Mouse (Mus musculus) kidney, adult 11 months (tissue): ENCODE data around the gene Gm21969.

Experiments used
- DNase-seq: peaks from one replicate; pipeline ENCODE4 v3.0.0; 2022

Gm21969 gene

DNA sequence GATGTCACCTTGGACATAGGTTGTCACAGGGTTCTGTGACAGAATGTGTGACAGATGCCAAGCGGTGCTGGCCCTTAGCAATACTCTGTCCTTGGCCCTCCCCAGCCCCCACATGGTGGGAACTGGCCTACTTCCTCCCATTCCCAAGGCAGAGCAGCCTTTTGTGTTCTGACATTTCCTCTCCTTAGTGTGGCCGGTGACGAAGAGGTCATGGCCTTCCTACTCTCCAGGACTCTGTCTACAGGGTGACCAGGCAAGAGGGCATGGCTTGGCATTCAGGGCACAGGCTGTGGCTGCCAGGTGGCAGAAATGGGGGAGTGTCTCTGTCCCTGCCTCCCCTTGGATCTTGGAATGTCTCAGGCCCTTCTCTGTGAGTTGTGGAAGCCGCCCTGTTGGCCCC, 15.6 kb upstream of the Gm21969 start:
- DNase-seq: peak; percentile 51

DNA sequence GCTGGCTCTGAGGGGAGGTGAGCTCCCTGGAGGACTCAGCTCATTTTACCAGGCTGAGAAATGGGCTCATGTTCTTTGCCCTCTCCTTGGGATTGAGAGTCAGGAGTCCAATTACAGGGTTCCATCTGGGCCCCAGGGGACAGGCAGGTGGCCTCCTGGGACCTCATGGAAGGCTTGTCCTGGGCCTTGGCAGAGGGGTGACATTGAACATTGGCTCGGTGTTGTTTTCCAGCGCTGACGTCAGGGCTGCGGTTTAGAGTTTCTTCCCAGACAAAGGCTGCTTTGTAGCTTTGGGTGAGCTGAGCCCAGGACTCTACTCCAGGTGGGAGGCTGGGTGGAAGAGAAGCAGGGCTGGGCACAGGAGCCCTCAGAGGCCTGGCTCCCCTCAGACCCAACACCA, 15.2 kb upstream of the Gm21969 start:
- DNase-seq: no peak

DNA sequence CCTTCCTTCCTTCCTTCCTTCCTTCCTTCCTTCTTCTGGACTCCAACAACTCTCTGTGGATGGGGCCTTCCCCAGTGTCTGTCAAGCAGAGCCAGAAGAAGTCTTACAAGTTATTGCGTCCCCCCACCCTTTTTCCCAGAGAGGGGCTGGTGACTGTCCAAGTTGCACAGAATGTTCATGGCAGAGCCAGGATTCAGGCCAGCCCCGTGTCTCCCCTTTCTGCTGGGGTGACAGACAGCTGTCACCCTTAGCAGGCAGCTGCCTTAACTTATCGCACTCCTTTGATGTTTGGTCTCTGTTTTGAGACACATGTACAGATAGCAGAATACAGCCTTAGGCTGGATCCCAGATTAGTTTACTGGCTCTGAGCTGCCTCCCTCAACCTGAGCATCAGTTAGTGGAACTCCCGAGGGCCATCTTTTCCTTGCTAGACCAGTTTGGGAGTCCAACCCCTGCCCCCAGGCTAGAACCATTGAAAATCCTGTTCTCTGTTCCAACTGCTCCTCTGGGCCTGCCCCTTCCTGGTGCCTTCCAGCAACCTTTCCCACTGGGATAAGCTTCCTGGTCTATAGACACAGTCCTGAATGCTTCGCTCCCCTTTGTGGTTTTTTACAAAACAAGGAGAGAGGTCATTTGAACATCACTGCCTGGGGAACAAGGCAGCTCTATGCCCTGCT, 13.5 kb upstream of the Gm21969 start:
- no peak for DNase-seq

DNA sequence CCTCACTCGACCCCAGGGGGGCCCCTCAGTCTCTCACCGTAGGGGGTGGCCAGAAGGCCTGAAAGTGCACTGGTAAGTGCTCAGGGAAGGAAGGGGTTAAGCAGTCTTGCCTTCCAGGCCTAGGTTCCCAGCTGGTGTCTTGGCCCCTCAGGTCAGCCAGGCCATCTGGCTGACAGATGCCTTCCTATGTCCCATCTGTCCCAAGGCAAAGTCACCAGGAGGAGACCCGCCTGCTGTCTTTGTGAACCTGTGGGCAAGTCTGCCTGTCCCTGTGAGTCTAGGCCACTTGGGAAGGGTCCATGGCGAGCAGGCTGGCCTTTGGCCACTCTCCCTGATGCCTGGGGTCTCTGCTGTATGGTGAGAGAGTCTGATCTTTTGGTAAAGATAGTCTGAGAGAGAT, 12.5 kb upstream of the Gm21969 start:
- DNase-seq: no peak

DNA sequence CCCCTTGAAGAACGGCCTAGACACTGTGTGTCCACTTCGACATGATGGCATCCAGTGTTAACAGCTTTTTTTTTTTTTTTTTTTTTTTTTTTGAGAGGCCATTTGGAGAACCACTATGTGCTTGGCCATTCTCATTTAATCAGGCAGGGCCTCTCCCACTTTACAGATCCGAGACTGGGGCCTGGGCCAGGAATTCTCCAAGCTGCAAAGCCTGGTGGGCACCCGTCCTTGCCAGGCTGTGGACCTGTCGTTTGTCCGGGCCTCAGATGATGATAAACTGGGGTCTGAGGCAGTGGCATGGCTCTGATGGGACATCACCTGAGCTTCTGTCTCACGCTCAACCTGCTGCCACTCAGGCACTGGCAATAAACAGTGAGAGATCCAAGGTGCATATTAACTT, 10.1 kb upstream of the Gm21969 start:
- no peak for DNase-seq

DNA sequence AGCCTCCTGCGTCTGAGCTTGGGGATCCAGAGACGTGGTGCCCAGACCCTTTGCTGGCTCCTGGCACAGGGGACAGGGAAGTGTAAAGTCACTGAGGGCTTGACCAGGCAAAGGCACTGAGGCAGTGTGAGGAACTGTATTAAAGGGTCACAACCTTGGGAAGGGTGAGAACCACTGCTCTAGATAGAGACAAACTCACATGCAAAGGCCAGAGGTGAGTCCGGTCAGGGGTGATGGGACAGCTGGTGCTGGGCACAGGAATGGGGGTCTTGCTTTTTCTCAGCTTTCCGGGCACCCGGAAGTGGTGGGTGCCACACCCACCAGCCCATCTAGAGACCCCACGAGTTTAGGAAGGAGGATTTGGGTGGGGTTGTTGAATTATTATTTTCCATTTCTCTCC, 9.6 kb upstream of the Gm21969 start:
- no peak for DNase-seq

DNA sequence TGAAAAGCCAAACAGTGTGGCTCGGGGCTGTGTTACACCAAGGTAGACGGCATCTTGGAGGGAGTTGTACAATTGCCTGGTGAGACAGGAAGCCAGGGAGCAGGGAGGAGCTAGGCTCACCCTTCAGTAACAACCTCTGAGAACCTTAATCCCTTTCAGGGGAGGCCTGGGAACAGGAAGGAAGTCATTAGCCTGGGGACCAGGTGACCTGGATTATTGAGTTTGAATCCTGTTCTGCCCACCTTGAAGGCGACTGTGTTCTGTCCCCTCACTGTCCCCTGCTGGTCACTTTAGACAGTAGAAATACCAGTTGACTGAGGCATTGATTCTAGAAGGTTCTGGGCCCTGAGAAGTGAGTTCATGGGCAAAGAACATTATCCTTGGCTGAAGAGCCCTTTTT, 8.9 kb upstream of the Gm21969 start:
- DNase-seq: no peak

DNA sequence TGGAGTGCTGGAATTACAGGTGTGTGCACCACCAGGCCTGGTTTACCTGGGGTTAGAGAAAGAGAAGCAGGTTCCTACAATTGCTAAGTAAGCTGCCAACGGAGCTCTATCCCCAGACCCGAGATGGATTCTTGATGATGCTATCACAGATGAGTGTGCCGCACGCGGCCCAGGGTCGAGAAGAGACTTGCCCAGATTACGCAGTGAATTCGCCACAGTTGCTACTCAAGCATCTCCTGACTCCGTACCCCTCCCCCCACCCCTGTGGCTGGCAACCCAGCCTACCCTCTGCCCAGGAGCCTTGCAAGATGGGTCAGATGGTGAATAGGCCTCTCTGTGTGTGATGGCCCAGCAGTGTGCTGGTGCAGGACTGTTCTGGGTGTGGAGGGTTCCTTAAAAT, 6.3 kb upstream of the Gm21969 start:
- no peak for DNase-seq

DNA sequence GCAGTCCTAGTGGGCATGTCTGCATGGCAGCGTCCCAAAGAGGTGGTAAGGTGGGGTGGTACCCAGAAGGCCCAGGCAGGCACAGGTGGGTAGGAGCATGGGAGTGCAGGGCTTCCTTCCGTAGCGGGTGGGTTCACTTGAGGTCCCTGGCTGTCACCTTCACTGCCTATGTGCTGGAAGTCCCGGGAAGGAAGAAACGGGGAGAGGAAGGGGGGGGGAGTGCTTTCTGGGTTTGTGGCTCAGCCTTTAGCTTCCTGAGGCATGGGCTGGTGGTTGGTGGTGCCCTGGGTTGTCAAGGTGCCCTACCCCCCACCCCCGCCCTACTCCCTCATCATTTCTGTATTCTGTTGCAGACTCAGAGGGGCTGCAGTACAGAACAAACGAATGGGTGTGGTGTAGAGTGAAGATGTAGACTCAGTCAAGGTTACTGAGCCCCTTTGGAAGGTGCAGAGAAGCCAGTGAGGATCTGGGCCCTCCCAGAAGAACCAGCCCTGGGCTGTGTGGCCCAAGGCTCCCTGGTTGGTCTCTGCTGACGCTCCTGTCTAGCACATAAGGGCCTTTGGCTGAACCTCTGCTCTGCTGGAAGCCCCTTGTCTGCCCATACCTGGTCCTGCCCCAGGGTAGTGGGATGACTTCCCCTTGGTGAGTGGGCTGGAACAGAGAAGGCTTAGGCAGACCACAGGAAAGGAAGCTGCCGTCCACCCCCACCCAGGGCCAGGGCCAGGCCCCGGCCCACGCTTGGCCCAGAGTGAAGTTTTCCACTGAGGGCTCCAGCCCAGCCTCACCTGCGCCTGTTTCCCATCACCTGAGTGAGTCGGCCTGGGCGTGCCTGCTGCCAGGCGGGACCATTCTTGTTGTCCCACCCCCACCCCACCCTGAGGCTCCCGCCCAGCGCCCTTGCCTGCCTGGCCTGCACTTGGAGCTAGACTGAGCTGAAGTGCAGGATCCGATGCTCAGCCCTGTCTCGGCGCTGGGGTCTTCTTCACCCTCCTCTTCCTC, 5.4 kb upstream of the Gm21969 start:
- DNase-seq: no peak

DNA sequence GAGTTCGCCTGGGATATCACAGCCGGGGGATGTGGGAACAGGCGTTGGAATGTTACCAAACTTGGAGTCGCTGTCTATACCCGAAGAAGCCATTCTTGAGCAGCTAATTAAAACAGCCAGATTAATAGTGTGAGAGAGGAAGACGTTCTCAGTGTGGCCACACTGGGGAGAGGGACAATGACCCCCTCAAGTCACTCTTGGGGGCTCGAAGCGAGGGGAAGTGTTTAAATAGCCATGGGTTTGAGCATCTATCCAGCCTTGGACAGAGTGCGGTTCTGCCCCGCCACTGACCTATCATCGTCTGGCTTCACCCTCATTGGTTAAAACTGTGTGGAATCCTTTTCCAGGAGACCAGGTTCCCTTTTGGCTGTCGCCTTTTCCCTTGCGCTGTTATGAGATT, 4.6 kb upstream of the Gm21969 start:
- no peak for DNase-seq

DNA sequence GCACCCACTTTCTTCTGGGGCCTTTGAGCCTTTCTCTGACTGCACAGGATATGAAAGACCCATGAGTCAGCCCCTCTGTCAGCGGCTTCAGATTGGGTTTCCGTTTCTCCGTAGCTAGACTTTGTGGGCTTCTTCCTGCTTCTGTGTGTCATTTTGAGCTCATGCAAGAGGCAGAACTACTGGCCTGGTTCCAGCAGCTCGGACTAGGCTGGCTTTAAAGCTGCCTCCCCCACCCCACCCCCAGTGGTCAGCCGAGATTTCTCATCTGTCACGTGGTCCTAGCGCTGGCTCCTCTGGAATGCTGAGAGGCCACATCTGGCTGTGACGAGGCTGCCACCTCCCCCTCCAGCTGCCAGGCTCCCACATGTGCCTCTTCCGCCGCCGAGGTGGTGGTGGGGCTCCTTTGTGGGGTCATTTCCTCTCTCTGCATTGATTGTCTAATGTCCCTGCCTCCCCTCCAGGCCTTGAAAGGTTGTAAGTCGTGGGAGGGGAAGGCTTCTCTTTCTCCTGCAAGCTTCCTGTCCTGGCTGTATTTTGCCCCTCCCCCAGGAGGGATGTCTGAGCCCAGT, 4.0 kb upstream of the Gm21969 start:
- DNase-seq: peak; percentile 90

DNA sequence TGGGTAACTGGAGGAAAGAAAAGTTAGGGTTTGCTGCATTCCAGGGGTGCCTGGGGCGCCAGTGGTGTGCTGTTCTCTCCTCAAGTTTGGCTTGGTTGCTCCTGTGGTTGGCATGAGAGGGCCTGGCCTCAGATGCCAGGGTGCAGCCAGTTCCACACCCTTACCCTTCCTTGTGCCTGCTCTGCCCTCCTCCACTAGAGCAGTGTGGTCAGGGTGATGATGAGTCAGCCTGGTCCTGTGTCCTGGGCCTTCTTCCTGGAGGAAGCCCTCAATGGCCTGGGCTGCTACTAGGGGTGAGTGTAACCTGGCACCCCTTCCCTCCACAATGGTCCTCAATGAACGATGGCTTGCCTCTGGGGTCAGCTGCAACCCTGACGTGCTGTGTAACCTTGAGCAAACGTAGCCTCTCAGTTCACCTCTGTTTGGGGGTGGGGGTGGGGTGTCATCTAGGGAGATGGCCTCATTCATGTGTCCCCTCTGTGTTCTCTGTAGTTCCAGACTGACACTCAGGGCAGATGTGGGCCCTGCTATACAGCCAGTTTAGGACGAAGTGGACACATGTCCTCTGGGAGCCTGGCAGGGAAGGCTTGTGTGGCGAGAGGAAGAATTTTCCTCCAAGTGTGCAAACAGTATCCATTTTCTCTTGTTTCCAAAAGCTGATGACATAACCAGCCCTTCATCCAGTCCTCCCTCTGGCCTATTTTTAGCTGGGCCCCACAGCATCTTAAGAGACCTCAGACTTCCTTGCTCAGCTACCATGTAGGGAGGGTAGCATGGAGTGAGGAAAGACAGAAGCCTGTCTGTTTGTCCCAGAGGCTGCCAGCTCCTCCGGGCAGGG, 1.2 kb upstream of the Gm21969 start:
- no peak for DNase-seq

DNA sequence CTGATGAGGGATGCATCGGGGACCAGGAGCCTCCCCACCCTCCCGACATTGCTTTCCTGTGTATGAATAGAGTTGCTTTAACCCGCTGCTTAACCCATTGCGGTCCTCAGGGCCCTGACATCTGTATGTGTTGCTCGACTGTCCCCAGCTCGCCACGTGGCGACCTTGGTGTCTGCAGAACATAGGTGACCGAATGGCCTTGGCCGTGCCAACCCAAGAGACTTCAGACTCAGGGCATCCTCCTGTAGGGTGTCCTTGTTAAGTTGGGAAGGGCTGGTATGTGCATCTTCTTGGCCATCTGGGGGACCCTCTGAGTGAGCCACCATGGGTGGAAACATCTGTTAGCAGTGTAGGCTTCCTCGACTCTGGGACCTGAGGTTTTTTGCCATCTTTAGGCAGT, 2.2 kb downstream of the Gm21969 start:
- no peak for DNase-seq

DNA sequence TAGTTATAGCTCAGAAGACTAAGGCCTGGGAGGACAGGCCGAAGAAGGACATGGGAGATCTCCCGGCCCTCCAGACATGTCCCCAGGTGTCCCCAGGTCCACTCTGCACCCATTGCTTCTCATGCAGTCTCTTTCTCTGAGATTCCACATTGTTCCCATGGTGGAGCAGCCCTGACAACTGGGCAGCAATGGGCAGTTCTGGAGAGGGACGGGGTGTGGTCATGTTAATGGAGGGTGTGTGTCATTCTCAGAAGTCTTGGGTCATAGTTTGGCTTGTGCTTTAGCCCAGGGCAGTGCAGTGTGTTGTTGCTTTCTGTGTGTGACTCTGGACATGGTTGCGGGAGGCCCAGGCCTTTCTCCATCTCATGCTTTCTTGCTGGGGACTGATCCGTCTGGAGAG, 3.7 kb downstream of the Gm21969 start:
- DNase-seq: no peak

DNA sequence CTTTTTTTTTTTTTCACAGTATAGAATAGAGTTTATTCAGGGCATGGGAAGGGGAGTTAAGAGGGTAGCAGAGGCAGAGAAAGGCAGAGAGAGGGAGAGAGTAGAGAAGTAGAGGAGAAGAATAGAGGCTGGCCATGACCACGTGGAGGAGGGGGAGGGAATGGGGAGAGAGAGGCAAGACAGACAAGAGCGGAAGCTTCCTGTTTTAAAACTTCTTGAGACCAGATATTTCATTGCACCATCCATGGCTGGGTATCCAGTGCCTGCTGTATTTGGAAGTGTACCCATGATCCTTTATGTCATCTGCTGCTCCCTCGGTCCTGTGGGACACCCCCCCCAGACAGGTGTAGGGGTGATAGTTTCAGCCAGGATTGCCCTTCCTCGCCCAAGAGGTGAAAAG, 6.0 kb downstream of the Gm21969 start:
- DNase-seq: no peak

DNA sequence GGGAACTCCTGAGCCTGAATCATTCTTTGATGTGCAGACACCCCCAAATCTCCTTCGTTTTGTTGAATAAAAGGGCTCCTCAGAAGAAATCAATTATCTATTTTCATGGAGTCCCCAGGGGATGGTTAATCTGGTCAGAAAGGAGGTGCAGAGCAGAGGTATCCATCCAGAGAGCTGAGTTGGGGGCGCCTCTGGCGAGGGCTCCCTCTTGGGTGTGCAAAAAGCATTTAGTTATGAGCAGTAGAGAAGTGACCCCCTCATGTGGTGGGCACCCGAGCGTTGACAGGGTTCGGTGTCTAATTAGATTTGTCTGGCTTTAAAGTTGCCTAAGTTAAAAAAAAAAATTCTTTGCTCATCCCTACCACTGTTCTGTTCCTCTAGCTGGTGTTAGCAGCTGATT, 8.0 kb downstream of the Gm21969 start:
- DNase-seq: no peak

DNA sequence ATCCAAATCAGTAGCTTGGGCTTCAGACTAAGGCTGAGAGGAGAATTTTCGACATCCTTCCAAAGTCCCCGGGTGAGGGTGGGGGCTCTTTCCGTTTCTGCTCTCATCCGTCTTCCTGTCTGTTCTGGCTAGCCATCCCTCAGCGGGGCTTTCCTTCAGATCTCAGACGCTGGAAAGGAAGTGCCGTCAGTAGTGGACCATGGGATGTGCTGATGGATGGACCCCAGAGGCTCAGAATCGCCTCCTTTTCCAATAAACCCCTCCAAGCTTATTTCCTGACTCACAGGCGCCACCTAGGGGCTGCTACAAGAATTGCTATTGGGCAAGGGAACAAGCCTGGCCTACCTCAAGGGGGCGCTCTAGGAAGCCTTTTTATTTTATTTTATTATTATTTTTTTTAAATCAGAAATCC, 8.6 kb downstream of the Gm21969 start:
- DNase-seq: peak; percentile 65

DNA sequence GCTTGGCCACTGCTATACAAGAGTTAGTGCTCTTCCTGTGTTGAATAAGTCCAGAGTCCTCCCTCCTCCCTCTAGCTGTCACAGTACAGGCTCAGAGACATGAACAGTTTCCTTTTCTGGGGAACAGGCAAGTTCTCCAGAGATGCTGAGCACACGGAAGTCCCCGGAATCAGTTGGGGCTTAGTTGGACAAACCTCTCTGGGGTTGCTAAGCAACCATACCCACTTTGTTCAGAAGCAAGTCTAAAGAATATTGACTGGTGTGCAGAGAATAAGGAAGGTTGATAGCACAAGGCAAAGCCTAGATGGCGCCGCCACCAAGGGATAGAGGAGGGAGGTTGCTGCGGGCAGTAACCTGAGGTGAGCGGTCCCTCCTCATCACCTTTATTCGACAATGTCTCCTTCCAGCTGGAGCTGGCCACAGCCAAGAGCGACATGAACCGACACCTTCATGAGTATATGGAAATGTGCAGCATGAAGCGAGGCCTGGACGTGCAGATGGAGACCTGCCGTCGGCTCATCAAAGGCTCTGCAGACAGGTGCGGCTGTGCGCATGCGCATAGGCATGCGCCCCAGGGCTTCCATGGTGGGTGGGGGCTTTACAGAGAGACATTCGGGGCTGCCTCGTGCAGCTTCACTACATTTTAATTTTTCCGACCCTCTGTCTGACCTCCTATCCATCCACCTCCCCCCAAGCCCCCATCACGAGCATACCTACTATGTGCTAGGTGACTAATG, 11.7 kb downstream of the Gm21969 start:
- DNase-seq: no peak

DNA sequence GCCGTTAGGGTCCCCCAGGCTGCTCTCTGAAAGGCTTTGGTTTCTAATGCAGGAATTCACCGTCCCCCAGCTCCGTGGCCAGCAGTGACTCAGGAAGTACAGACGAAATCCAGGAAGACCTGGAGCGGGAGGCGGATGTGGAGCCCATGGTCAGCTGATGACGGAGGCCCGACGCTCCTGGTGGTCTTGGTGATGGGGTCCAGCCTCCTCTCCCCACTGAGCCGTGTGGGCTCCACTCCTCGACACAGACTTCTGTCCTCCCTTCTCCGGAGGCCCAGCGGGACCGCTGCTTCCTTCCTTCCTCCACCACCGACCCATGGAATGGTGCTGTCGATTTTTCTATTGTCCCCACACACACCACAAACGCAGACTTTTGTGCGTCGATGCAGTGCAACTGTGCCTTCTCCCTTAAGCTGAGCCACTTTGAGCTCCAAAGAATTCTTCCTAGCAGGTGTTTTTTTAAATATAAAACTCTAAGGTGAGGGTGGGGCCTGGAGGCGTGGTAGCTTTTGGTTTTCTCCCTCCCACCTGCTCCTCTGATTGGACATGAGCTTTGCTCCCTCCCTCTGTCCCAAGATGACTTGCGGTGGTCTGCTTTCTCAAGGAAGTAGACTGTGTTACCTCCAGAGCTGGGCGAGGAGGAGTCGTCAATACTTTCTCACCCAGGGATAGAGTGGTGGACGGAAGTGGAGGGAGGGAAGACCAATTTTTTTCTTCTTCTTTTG, 13.5 kb downstream of the Gm21969 start:
- peak; percentile 71 for DNase-seq

DNA sequence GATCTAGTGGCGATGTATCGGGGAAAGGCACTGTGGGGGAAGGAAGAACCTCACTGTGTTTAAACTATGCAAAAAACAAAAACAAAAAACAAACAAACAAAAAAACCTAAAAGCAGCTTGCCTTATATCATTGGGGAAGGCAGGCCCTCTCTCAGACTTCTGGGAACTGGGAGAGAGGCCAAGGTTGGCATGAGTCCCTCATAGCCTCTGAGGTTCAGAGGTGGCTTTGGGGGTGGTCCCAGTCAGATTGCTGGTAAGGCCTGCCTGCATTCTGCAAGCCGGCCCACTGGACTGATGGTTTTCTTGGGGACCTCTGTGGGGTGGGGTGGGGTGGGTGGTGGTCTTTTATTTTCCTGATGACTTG, 14.0 kb downstream of the Gm21969 start:
- DNase-seq: no peak

DNA sequence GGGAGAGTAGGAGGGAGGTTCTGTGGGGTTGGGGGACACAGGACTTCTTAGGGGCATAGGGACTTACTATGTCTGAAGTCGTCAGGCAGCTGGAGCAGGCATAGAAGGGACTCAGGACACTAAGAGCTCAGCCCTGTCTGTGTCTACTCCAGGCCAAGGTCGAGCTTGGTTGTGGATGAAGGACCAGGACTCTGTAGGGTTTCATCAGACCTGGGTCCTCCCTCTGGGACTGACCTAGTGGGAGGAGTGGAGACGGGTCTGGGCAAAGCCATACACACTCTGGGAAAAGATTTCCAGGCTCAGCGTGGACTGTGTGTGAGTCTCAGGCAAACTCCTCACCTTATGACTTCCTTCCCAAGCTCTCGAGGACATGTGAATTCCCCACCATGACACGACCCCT, 16.8 kb downstream of the Gm21969 start:
- DNase-seq: no peak
